Mouse (Mus musculus) left cerebral cortex, postnatal 10 days (tissue): ENCODE data around the gene Irgq. TPM values are rescaled to one million over a fixed set of nuclear protein-coding genes. Genes with fewer than 3 reads are reported as not detected.
"Not testable (repeated sequence)": the region's sequence is repeated elsewhere in the genome, so short reads cannot be mapped to it uniquely, and the experiment has no call there.

Experiments used
- DNase-seq, 2 experiments: peaks; one replicate each; pipeline ENCODE4 v3.0.0; 2021 to 2022; ENCODE audit warnings: low spot score in 2 of 2, mixed read lengths in 1 of 2; ENCODE audit errors: extremely low spot score in 1 of 2
- intact Hi-C: fragments of 180-260 bp; cut with DNase I; formaldehyde crosslinking; loops from one replicate; pipeline ENCODE4 v1.15.1; 2025
- total RNA-seq, 2 experiments: library from RNA; stranded (reverse); gene quantifications; 2 replicates each; pipeline ENCODE4 v1.2.3; 2021

Irgq gene
- total RNA-seq, 2 experiments from 2014 or later = 105 to 110 TPM

- peak; percentile 84 to 93 for DNase-seq
- intact Hi-C loops = no loop called here
Observed at GRCm38 (mm10) chr7:24506838-24507725, 23.4 kb upstream of the Irgq start, which contains the start of gene Zfp428. Zfp428 (plus strand) TSS chr7:24507006.

GRCm38 (mm10) chr7:24507726-24508114 is 22.8 kb upstream of the Irgq start:
- intact Hi-C loops = no loop called here
- no peak for DNase-seq

- DNase-seq = no peak
- intact Hi-C loops = loop anchor here (5.0 kb wide), 1 partner anchor 35 kb away; no protein-coding TSS in a partner anchor
Observed at GRCm38 (mm10) chr7:24512355-24512754, 18.1 kb upstream of the Irgq start, which contains the start of gene AC161166.1. AC161166.1 (minus strand) TSS chr7:24512455.

GRCm38 (mm10) chr7:24516319-24516718 is 14.2 kb upstream of the Irgq start:
- intact Hi-C loops, DNase-seq: not testable (repeated sequence)

- DNase-seq = no peak
- intact Hi-C loops = no loop called here
Observed at GRCm38 (mm10) chr7:24517077-24517476, 13.4 kb upstream of the Irgq start.

- peak in 1 of 2 experiments; percentile 69 for DNase-seq
- intact Hi-C loops = no loop called here
Observed at GRCm38 (mm10) chr7:24517654-24518053, 12.8 kb upstream of the Irgq start.

- DNase-seq = no peak
- intact Hi-C loops = no loop called here
Observed at GRCm38 (mm10) chr7:24519130-24519529, 11.4 kb upstream of the Irgq start.

GRCm38 (mm10) chr7:24520054-24520453 is 10.4 kb upstream of the Irgq start:
- intact Hi-C loops = not testable (repeated sequence)

GRCm38 (mm10) chr7:24522805-24523204 is 7.7 kb upstream of the Irgq start:
- no peak for DNase-seq
- intact Hi-C loops = no loop called here

More at GRCm38 (mm10) chr7:24520054-24520453, 10.4 kb upstream of the Irgq start:
- DNase-seq = not testable (repeated sequence)

GRCm38 (mm10) chr7:24523723-24524122 is 6.8 kb upstream of the Irgq start:
- no peak for DNase-seq
- intact Hi-C loops = no loop called here

GRCm38 (mm10) chr7:24524978-24525377 is 5.5 kb upstream of the Irgq start:
- intact Hi-C loops = no loop called here
- DNase-seq = no peak

GRCm38 (mm10) chr7:24525686-24526420 is 4.6 kb upstream of the Irgq start:
- intact Hi-C loops = no loop called here
- DNase-seq = no peak

GRCm38 (mm10) chr7:24528861-24529260 is 1.6 kb upstream of the Irgq start:
- intact Hi-C loops = no loop called here
- no peak for DNase-seq

- intact Hi-C loops = no loop called here
- peak in 1 of 2 experiments; percentile 37 for DNase-seq
Observed at GRCm38 (mm10) chr7:24529580-24529979, 909 bp upstream of the Irgq start.

- intact Hi-C loops = no loop called here
- DNase-seq = peak in 1 of 2 experiments; percentile 88
Observed at GRCm38 (mm10) chr7:24531211-24531971, 902 bp downstream of the Irgq start.

GRCm38 (mm10) chr7:24533031-24533571 is 2.6 kb downstream of the Irgq start:
- intact Hi-C loops = no loop called here

GRCm38 (mm10) chr7:24533806-24534205 is 3.3 kb downstream of the Irgq start:
- intact Hi-C loops = no loop called here
- DNase-seq = no peak

More at GRCm38 (mm10) chr7:24533031-24533571, 2.6 kb downstream of the Irgq start:
- DNase-seq = no peak

- intact Hi-C loops = no loop called here
- DNase-seq = no peak
Observed at GRCm38 (mm10) chr7:24534301-24534700, 3.8 kb downstream of the Irgq start.

- no peak for DNase-seq
- intact Hi-C loops = no loop called here
Observed at GRCm38 (mm10) chr7:24537081-24537480, 6.6 kb downstream of the Irgq start.
